8 mouse cellular contexts compared by ENCODE assay signal in the genomic region with DNA sequence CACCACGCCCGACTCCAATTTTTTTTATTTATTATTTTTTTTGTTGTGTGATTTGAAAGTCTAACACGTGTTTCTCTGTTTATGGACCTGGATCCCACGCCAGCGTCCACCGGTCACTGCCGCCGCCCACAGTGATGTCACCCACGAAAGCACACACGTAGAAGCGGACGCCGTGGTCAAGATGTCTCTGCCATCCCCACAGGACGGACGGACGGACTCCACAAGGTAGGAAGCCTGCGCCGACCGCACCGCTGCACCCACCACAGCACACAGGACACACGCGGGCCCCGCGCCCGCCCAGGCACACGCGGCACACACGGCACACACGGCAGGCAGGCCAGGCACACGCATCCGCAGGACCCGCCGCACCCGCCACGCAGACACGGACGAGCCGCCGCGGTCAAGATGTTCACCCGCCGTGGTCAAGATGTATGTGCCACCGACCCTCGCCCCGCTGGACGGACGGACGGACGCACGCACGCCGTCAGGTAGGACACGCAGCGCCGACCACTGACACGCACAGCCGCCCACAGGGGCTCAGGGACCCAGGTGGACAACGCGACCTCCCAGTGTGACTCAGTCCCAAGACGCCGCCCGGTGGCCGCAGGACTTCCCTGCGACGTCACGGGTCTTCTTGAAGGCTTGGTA. TPM values are rescaled to one million over a fixed set of nuclear protein-coding genes. Genes with fewer than 3 reads are reported as not detected.
DNase-seq lines count a peak whose midpoint lies in the region; ATAC-seq and TF ChIP-seq lines count a peak whose summit lies in the region.
"Not testable (repeated sequence)": the region's sequence is repeated elsewhere in the genome, so short reads cannot be mapped to it uniquely, and the experiment has no call there.

No protein-coding gene starts in this region.

- H3K27me3 ChIP-seq in Patski; hindbrain, embryonic 14.5 days (ENCODE audit: control insufficient read depth, insufficient read depth, low read length): not testable (repeated sequence)

- H3K36me3 ChIP-seq in hindbrain, embryonic 14.5 days (replicated peaks; ENCODE audit: control insufficient read depth, insufficient read depth): peaks cover 64% of the 10 kb centered on the region

- H3K9ac ChIP-seq in hindbrain, embryonic 14.5 days: not testable (repeated sequence)

- H3K4me3 ChIP-seq in hindbrain, embryonic 14.5 days (replicated peaks; ENCODE audit: low read length): not testable (repeated sequence)

- peaks cover 24% of the 10 kb centered on the region for H3K9me3 ChIP-seq in hindbrain, embryonic 14.5 days (ENCODE audit: control insufficient read depth, low read length)

- not testable (repeated sequence) for TF ChIP-seq CTCF in Patski (IDR thresholded peaks at IDR 0.05)

- POLR2A ChIA-PET in Patski (lab: Charles Lee): not testable (repeated sequence)

- peak; percentile 60 for ATAC-seq in Patski
- peak; percentile 81 for ATAC-seq in hindbrain, embryonic 14.5 days (ENCODE audit: low FRiP score)
- peak; percentile 35 for ATAC-seq in megakaryocyte progenitor cell, adult 5-6 weeks (replicated peaks; ENCODE audit: poor library complexity)

- not testable (repeated sequence) for DNase-seq in Patski (ENCODE audit: low read depth, low spot score)
- peak; percentile 57 to 82 for DNase-seq in cerebellum, postnatal 4 days (ENCODE audit: low spot score in 2 of 2)
- DNase-seq in frontal cortex, postnatal 14 days (ENCODE audit: low spot score in 2 of 2): peak; percentile 78 to 83
- DNase-seq in hindbrain, embryonic 14.5 days (ENCODE audit: low spot score): peak; percentile 30
- peak; percentile 61 to 89 for DNase-seq in left cerebral cortex, adult 8-10 months (ENCODE audit: low spot score in 2 of 2)
- DNase-seq in right cerebral cortex, postnatal 14 days: peak; percentile 62
- DNase-seq in urinary bladder, postnatal 4 days (ENCODE audit: low spot score in 2 of 2): peak; percentile 73 to 98

- H3K27ac ChIP-seq in hindbrain, embryonic 14.5 days: not testable (repeated sequence)

- not testable (repeated sequence) for H3K4me2 ChIP-seq in hindbrain, embryonic 14.5 days (replicated peaks)

- CTCF ChIA-PET in Patski (lab: Charles Lee): not testable (repeated sequence)

- 89% methylated on average over 66 of the region's 66 CpGs for WGBS in hindbrain, embryonic 14.5 days

- not testable (repeated sequence) for H3K4me1 ChIP-seq in hindbrain, embryonic 14.5 days (replicated peaks; ENCODE audit: control insufficient read depth, insufficient read depth, low read length)

- in situ Hi-C loops in Patski (cut with MboI; ENCODE audit: low pct_unique_long_range_greater_than_20kb): not testable (repeated sequence)

RNA-seq across cellular contexts. Expression of a gene that starts 9.2 kb away (rescaled TPM):
- polyA plus RNA-seq in Patski (2021): 110 TPM
- 109 and 130 TPM in 2 replicates for polyA plus RNA-seq in hindbrain, embryonic 14.5 days (2014; fragmentation: Nextera tagmentation; extraction: Ambion mirVana)
- 100 to 1,000 TPM in 2 of 4 experiments, 10 to 100 TPM in 2; 64.2 to 131 (median 96.7) TPM for total RNA-seq in left cerebral cortex, adult 8-10 months (2022)
- total RNA-seq in megakaryocyte progenitor cell, adult 5-6 weeks (2015): 69.2 and 81.4 TPM in 2 replicates
- total RNA-seq in megakaryocyte progenitor cell, adult 5-6 weeks (2017): 171 and 231 TPM in 2 replicates
